Mouse (Mus musculus) activated CD4-positive, CD25-positive, alpha-beta regulatory T cell (primary cell): Measurements from ENCODE around the gene Vmn1r112. TPM values are rescaled to one million over a fixed set of nuclear protein-coding genes. Genes with fewer than 3 reads are reported as not detected.

Experiments
- polyA plus RNA-seq, 2 experiments: library from polyadenylated mRNA; unstranded; fragments of 100-300 nt; shearing (Covaris generic); gene quantifications; one replicate each; pipeline ENCODE4 v1.2.1; 2017

Gene Vmn1r112
- not detected for polyA plus RNA-seq

GRCm38 (mm10) chr7:20770885-20771284 lies at the start of gene Vmn1r112:
TSS of gene Vmn1r112 (plus strand) at chr7:20771185.

GRCm38 (mm10) chr7:20730524-20730923 lies 40.5 kb upstream of the Vmn1r112 start, which contains the start of gene Gm10668:
TSS of gene Gm10668 (minus strand) at chr7:20730624.

GRCm38 (mm10) chr7:20786985-20787384 lies 16.0 kb downstream of the Vmn1r112 start, which contains the start of gene Vmn1r113:
TSS of gene Vmn1r113 (plus strand) at chr7:20787285.

GRCm38 (mm10) chr7:20812086-20812485 lies 41.1 kb downstream of the Vmn1r112 start, which contains the start of gene Vmn1r114:
TSS of gene Vmn1r114 (minus strand) at chr7:20812186.

Other genes starting within 250 kb of the Vmn1r112 start
- gene Vmn1r104, start 237.3 kb upstream of the Vmn1r112 start, polyA plus RNA-seq: not detected
- gene Gm5726, start 225.4 kb upstream of the Vmn1r112 start, polyA plus RNA-seq: not detected
- not detected for gene Gm4141, start 194.9 kb upstream of the Vmn1r112 start, polyA plus RNA-seq
- under 1 TPM in 1 of 2 experiments, not detected in 1; 0.36 TPM for gene Gm4513, start 172.2 kb upstream of the Vmn1r112 start, polyA plus RNA-seq
- gene Vmn1r107, start 102.3 kb upstream of the Vmn1r112 start, polyA plus RNA-seq: under 1 TPM; 0.27 to 0.29 TPM
- not detected for gene Vmn1r111, start 68.0 kb upstream of the Vmn1r112 start, polyA plus RNA-seq
- under 1 TPM in 1 of 2 experiments, not detected in 1; 0.27 TPM for gene Gm10668, start 40.6 kb upstream of the Vmn1r112 start, polyA plus RNA-seq
- gene Vmn1r113, start 16.1 kb downstream of the Vmn1r112 start, polyA plus RNA-seq: not detected
- not detected for gene Vmn1r114, start 41.0 kb downstream of the Vmn1r112 start, polyA plus RNA-seq
- gene Vmn1r115, start 73.8 kb downstream of the Vmn1r112 start, polyA plus RNA-seq: not detected
- gene Vmn1r116, start 101.1 kb downstream of the Vmn1r112 start, polyA plus RNA-seq: not detected
- gene Vmn1r117, start 112.9 kb downstream of the Vmn1r112 start, polyA plus RNA-seq: not detected
- not detected for gene Vmn1r118, start 141.2 kb downstream of the Vmn1r112 start, polyA plus RNA-seq
- gene Vmn1r119, start 241.3 kb downstream of the Vmn1r112 start, polyA plus RNA-seq: under 1 TPM in 1 of 2 experiments, not detected in 1; 0.23 TPM